Comparison of ENCODE assay signal across 13 mouse cellular contexts in the genomic region with DNA sequence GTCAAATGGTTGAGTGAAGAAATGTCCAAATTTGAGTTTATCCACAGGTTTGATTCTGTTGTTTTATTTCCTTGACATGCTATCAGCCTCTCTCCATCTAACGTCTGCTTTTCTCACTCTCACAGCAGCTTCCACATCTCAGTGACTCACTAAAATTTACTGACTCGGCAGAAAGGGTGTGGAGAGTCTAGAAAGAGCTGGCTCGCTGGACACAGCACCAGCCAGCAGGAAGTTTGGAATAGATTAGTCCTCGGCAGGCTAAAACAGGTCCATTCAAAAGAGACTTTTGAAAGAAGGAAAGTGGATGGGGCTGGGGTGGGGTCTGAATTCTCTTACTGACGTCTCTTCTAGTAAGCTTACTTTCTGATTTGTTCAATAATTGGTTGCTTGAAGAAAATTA. TPM values are rescaled to one million over a fixed set of nuclear protein-coding genes. Genes with fewer than 3 reads are reported as not detected.
A peak's percentile ranks its signal among the peaks of the same experiment; 100 is the strongest.
DNase-seq lines count a peak whose midpoint lies in the region; ATAC-seq and TF ChIP-seq lines count a peak whose summit lies in the region.
"Had no signal": no experiment of that assay in that cellular context is flagged by ENCODE, and none has a peak within 500 bp of the region (broad histone marks: within the 10 kb centered on the region; RNA-seq: fewer than 3 reads in every experiment).

No protein-coding gene starts in this region.

- no peak for DNase-seq in heart, postnatal 36 days
- no peak for DNase-seq in lung, adult 2 months
- DNase-seq in NIH3T3 (ENCODE audit: low read depth), result peak; percentile 43
- DNase-seq in kidney, postnatal 36 days, result peak; percentile 8 to 18
- DNase-seq in right cerebral cortex, adult 2 months (ENCODE audit: low spot score in 2 of 2), result no peak
- DNase-seq: adrenal gland, adult 2 months; cerebellum, adult 2 months; gastrocnemius, postnatal 36 days had no signal

- no peaks in the 10 kb centered on the region for H3K9me3 ChIP-seq in heart, embryonic 11.5 days (replicated peaks; ENCODE audit: control insufficient read depth, low read length)
- no peaks in the 10 kb centered on the region for H3K9me3 ChIP-seq in lung, embryonic 15.5 days
- H3K9me3 ChIP-seq: limb, embryonic 12.5 days had no signal

- no peaks in the 10 kb centered on the region for H3K36me3 ChIP-seq in heart, embryonic 11.5 days (ENCODE audit: control insufficient read depth, insufficient read depth, low read length)
- H3K36me3 ChIP-seq in lung, embryonic 15.5 days, result no peaks in the 10 kb centered on the region
- H3K36me3 ChIP-seq: limb, embryonic 12.5 days had no signal

- no peaks in the 10 kb centered on the region for H3K4me1 ChIP-seq in heart, embryonic 11.5 days (ENCODE audit: control insufficient read depth, insufficient read depth, low read length)
- no peaks in the 10 kb centered on the region for H3K4me1 ChIP-seq in lung, embryonic 15.5 days
- no peaks in the 10 kb centered on the region for H3K4me1 ChIP-seq in lung, adult 2 months (ENCODE audit: control insufficient read depth, insufficient read depth, low read length)

- TF ChIP-seq CTCF in lung, adult 2 months (IDR thresholded peaks at IDR 0.05; ENCODE audit: insufficient read depth, low read length), result no peak

- ATAC-seq in heart, embryonic 11.5 days (replicated peaks; ENCODE audit: insufficient number of reproducible peaks, low FRiP score, low TSS enrichment), result peak; percentile 52; the same call in 1 of the 2 replicates
- 0 out of 2 replicates have a peak, but pooled peaks have one; percentile 11 for ATAC-seq in lung, embryonic 15.5 days (ENCODE audit: borderline replicate concordance, extremely low read depth, low FRiP score, low TSS enrichment)
- ATAC-seq in CD4-positive, CD25-positive, alpha-beta regulatory T cell, adult 4 months, result no peak
- ATAC-seq: midbrain, embryonic 16.5 days had no signal

- H3K9ac ChIP-seq in heart, embryonic 11.5 days (ENCODE audit: low read depth, low read length), result no peak overlapping the region
- H3K9ac ChIP-seq in lung, embryonic 15.5 days, result no peak overlapping the region
- H3K9ac ChIP-seq: limb, embryonic 12.5 days had no signal

- 43% methylated on average over 5 of the region's 5 CpGs for WGBS in heart, embryonic 11.5 days (ENCODE audit: insufficient replicate concordance)
- WGBS in lung, embryonic 15.5 days, result 28% methylated on average over 5 of the region's 5 CpGs
- 17% methylated on average over 5 of the region's 5 CpGs for WGBS in lung, adult 2 months

- intact Hi-C loops in heart, postnatal 36 days (cut with DNase I), result no loop called here

- H3K4me3 ChIP-seq in heart, embryonic 11.5 days (ENCODE audit: low read depth, low read length), result no peak overlapping the region
- H3K4me3 ChIP-seq in lung, embryonic 15.5 days, result no peak overlapping the region
- H3K4me3 ChIP-seq in lung, adult 2 months (replicated peaks; ENCODE audit: extremely low read depth, low read depth, low read length), result no peak overlapping the region
- H3K4me3 ChIP-seq: limb, embryonic 12.5 days had no signal

- H3K27me3 ChIP-seq in heart, embryonic 11.5 days (ENCODE audit: control insufficient read depth, insufficient read depth, low read length), result no peaks in the 10 kb centered on the region
- H3K27me3 ChIP-seq in lung, embryonic 15.5 days, result no peaks in the 10 kb centered on the region
- H3K27me3 ChIP-seq: limb, embryonic 12.5 days had no signal

- no peak overlapping the region for H3K4me2 ChIP-seq in heart, embryonic 11.5 days
- no peak overlapping the region for H3K4me2 ChIP-seq in lung, embryonic 15.5 days
- H3K4me2 ChIP-seq: limb, embryonic 12.5 days had no signal

- H3K27ac ChIP-seq in heart, embryonic 11.5 days (ENCODE audit: low read depth, low read length), result no peak overlapping the region
- no peak overlapping the region for H3K27ac ChIP-seq in lung, embryonic 15.5 days
- H3K27ac ChIP-seq: limb, embryonic 12.5 days had no signal

- TF ChIP-seq POLR2A in lung, adult 2 months (IDR thresholded peaks at IDR 0.05; ENCODE audit: borderline replicate concordance, extremely low read depth, low read depth, low read length), result no peak

RNA-seq across cellular contexts. Expression of a gene that starts 33.9 kb away (rescaled TPM):
- polyA plus RNA-seq in heart, embryonic 11.5 days (2014; fragmentation: Nextera tagmentation; extraction: Ambion mirVana), result 8.3 and 10.5 TPM in 2 replicates
- total RNA-seq in heart, postnatal 36 days (2021), result 1 to 10 TPM; 4.7 to 4.9 TPM
- 3.8 and 4.2 TPM in 2 replicates for polyA plus RNA-seq in lung, embryonic 15.5 days (2015; fragmentation: Nextera tagmentation; extraction: Ambion mirVana)
- polyA plus RNA-seq in lung, adult 2 months (2012; rRNA removed), result 3.4 and 7.0 TPM in 2 replicates
- polyA plus RNA-seq in CD4-positive, CD25-positive, alpha-beta regulatory T cell, adult 4 months (2017; shearing (Covaris generic)), result 1 to 10 TPM; 3.9 to 6.3 TPM

RNA-seq across cellular contexts. Expression of a gene that starts 34.7 kb away (rescaled TPM):
- 10.7 and 11.2 TPM in 2 replicates for polyA plus RNA-seq in heart, embryonic 11.5 days (2014; fragmentation: Nextera tagmentation; extraction: Ambion mirVana)
- total RNA-seq in heart, postnatal 36 days (2021), result 1 to 10 TPM; 4.2 to 4.5 TPM
- polyA plus RNA-seq in lung, embryonic 15.5 days (2015; fragmentation: Nextera tagmentation; extraction: Ambion mirVana), result 34.1 and 35.4 TPM in 2 replicates
- 15.6 and 16.7 TPM in 2 replicates for polyA plus RNA-seq in lung, adult 2 months (2012; rRNA removed)
- 1 to 10 TPM; 5.3 to 7.4 TPM for polyA plus RNA-seq in CD4-positive, CD25-positive, alpha-beta regulatory T cell, adult 4 months (2017; shearing (Covaris generic))

Comparison
In these comparisons a context has a peak if more than half of its experiments do, and no peak if none do; other contexts are left out.
1. DNase-seq: peak in NIH3T3 (single experiment) and kidney, postnatal 36 days (2 of 2); none in heart, postnatal 36 days (0 of 2), lung, adult 2 months (single experiment) and right cerebral cortex, adult 2 months (0 of 2).